Mouse (Mus musculus): Measurements from ENCODE around the gene Ovol1. TPM values are rescaled to one million over a fixed set of nuclear protein-coding genes. Genes with fewer than 3 reads are reported as not detected.
A peak's percentile ranks its signal among the peaks of the same experiment; 100 is the strongest.

The Ovol1 gene
- polyA plus RNA-seq, 1 experiment = 5.1 TPM

GRCm38 (mm10) chr19:5568470-5569140 is 8.2 kb upstream of the Ovol1 start:
- peak; percentile 71 for DNase-seq (ENCODE audit: low spot score)

GRCm38 (mm10) chr19:5567534-5568469 is 7.4 kb upstream of the Ovol1 start, which contains the start of gene Ap5b1:
TSS of gene Ap5b1 (plus strand) at chr19:5568025.
- DNase-seq (ENCODE audit: low spot score) = peak; percentile 96

- DNase-seq (ENCODE audit: low spot score) = no peak
These were observed 6.7 kb upstream of the Ovol1 start for GRCm38 (mm10) chr19:5567180-5567533.

GRCm38 (mm10) chr19:5566316-5566715 is 5.9 kb upstream of the Ovol1 start:
- no peak for DNase-seq (ENCODE audit: low spot score)

- DNase-seq (ENCODE audit: low spot score) = no peak
These were observed 2.3 kb upstream of the Ovol1 start for GRCm38 (mm10) chr19:5562776-5563175.

- DNase-seq (ENCODE audit: low spot score) = no peak
These were observed 1.4 kb upstream of the Ovol1 start for GRCm38 (mm10) chr19:5561886-5562285.

GRCm38 (mm10) chr19:5561252-5561790 is 875 bp upstream of the Ovol1 start:
- DNase-seq (ENCODE audit: low spot score) = no peak

- no peak for DNase-seq (ENCODE audit: low spot score)
These were observed 602 bp downstream of the Ovol1 start for GRCm38 (mm10) chr19:5559631-5560456.

GRCm38 (mm10) chr19:5559229-5559628 is 1.2 kb downstream of the Ovol1 start:
- DNase-seq (ENCODE audit: low spot score) = no peak

GRCm38 (mm10) chr19:5558770-5559169 is 1.7 kb downstream of the Ovol1 start:
- DNase-seq (ENCODE audit: low spot score) = no peak

- DNase-seq (ENCODE audit: low spot score) = no peak
These were observed 2.3 kb downstream of the Ovol1 start for GRCm38 (mm10) chr19:5558169-5558568.

- DNase-seq (ENCODE audit: low spot score) = no peak
These were observed 6.2 kb downstream of the Ovol1 start for GRCm38 (mm10) chr19:5554212-5554611.

GRCm38 (mm10) chr19:5553802-5554201 is 6.6 kb downstream of the Ovol1 start:
- no peak for DNase-seq (ENCODE audit: low spot score)

GRCm38 (mm10) chr19:5547471-5548056 is 12.9 kb downstream of the Ovol1 start:
- no peak for DNase-seq (ENCODE audit: low spot score)

- DNase-seq (ENCODE audit: low spot score) = no peak
These were observed 16.4 kb downstream of the Ovol1 start for GRCm38 (mm10) chr19:5544031-5544430.

- DNase-seq (ENCODE audit: low spot score) = no peak
These were observed 17.1 kb downstream of the Ovol1 start for GRCm38 (mm10) chr19:5543362-5543761.

- no peak for DNase-seq (ENCODE audit: low spot score)
These were observed 21.7 kb downstream of the Ovol1 start for GRCm38 (mm10) chr19:5538786-5539185.

- no peak for DNase-seq (ENCODE audit: low spot score)
These were observed 27.9 kb downstream of the Ovol1 start for GRCm38 (mm10) chr19:5532520-5532919.

GRCm38 (mm10) chr19:5530138-5530524 is 30.3 kb downstream of the Ovol1 start:
- DNase-seq (ENCODE audit: low spot score) = no peak

- DNase-seq (ENCODE audit: low spot score) = peak; percentile 98
These were observed 30.9 kb downstream of the Ovol1 start for GRCm38 (mm10) chr19:5529325-5530137.

GRCm38 (mm10) chr19:5525204-5525603 is 35.2 kb downstream of the Ovol1 start:
- no peak for DNase-seq (ENCODE audit: low spot score)
